Comparison of ENCODE assay signal across 23 mouse cellular contexts in genomic region chr1:189803742-189804141, GRCm38 (mm10).
"Had no signal": no experiment of that assay in that cellular context is flagged by ENCODE, and none has a peak within 500 bp of the region (broad histone marks: within the 10 kb centered on the region; RNA-seq: fewer than 3 reads in every experiment).

No protein-coding gene starts in this region.

- DNase-seq: forebrain, postnatal 0 days; gastrocnemius, postnatal 14 days; gastrocnemius, postnatal 36 days; heart, adult 11 months; heart, adult 2 months; heart, postnatal 14 days; heart, postnatal 36 days; kidney, adult 18-20 months; kidney, adult 8-10 months; kidney, postnatal 10 days; kidney, postnatal 25 days; kidney, postnatal 4 days; left cerebral cortex, postnatal 4 days had no signal

- H3K4me2 ChIP-seq: heart, embryonic 12.5 days; hindbrain, embryonic 13.5 days; intestine, embryonic 15.5 days; limb, embryonic 13.5 days; limb, embryonic 15.5 days had no signal

- H3K36me3 ChIP-seq: hindbrain, embryonic 13.5 days; intestine, embryonic 15.5 days had no signal

- H3K9me3 ChIP-seq: heart, embryonic 10.5 days; heart, embryonic 12.5 days; hindbrain, embryonic 13.5 days; intestine, embryonic 15.5 days; limb, embryonic 13.5 days; limb, embryonic 15.5 days had no signal

- H3K9ac ChIP-seq: forebrain, postnatal 0 days; heart, embryonic 12.5 days; hindbrain, embryonic 13.5 days; intestine, embryonic 15.5 days; limb, embryonic 13.5 days; limb, embryonic 15.5 days had no signal

- H3K27ac ChIP-seq: heart, adult 2 months; heart, embryonic 10.5 days; hindbrain, embryonic 13.5 days; intestine, embryonic 15.5 days; layer of hippocampus, adult 2 months; limb, embryonic 13.5 days had no signal

- H3K27me3 ChIP-seq: heart, embryonic 12.5 days; hindbrain, embryonic 13.5 days; intestine, embryonic 15.5 days; limb, embryonic 13.5 days; limb, embryonic 15.5 days had no signal

- H3K4me3 ChIP-seq: heart, adult 2 months; heart, embryonic 10.5 days; heart, embryonic 12.5 days; hindbrain, embryonic 13.5 days; intestine, embryonic 15.5 days; layer of hippocampus, adult 2 months; limb, embryonic 13.5 days; limb, embryonic 15.5 days had no signal

- ATAC-seq: forebrain, postnatal 0 days; hindbrain, embryonic 16.5 days; inflammation-experienced regulatory T-cells, adult 6 months; intestine, embryonic 15.5 days; intestine, postnatal 0 days had no signal
